Mouse (Mus musculus) testis, adult 2 months (tissue): ENCODE measurements around the gene Prrt1. TPM values are rescaled to one million over a fixed set of nuclear protein-coding genes. Genes with fewer than 3 reads are reported as not detected.

ENCODE experiments used
- H3K27ac ChIP-seq: fragments of 200-500 bp; 2 replicates; pipeline ENCODE4 v1.5.1; 2012; ENCODE audit warnings: low read depth, low read length; ENCODE audit not compliant: control insufficient read depth, insufficient read depth
- H3K27me3 ChIP-seq: fragments of 200-500 bp; 2 replicates; pipeline ENCODE4 v1.6.1; 2012; ENCODE audit warnings: mild to moderate bottlenecking, low read length, moderate library complexity; ENCODE audit not compliant: control insufficient read depth, insufficient read depth
- H3K36me3 ChIP-seq: fragments of 200-500 bp; 2 replicates; pipeline ENCODE4 v1.6.1; 2012; ENCODE audit warnings: mild to moderate bottlenecking, low read length; ENCODE audit not compliant: control insufficient read depth, insufficient read depth
- H3K4me1 ChIP-seq: fragments of 200-500 bp; 2 replicates; pipeline ENCODE4 v1.6.1; 2012; ENCODE audit warnings: low read length; ENCODE audit not compliant: control insufficient read depth, insufficient read depth
- H3K4me3 ChIP-seq: fragments of 200-500 bp; 2 replicates; pipeline ENCODE4 v1.5.1; 2012; ENCODE audit warnings: low read depth, mild to moderate bottlenecking, low read length, moderate library complexity, mixed read lengths; ENCODE audit not compliant: control insufficient read depth
- CTCF ChIP-seq: fragments of 200-500 bp; IDR thresholded peaks from 2 replicates; pipeline ENCODE4 v1.5.1; 2012; ENCODE audit warnings: low read depth, mild to moderate bottlenecking, inconsistent platforms, low read length, moderate library complexity; ENCODE audit not compliant: control insufficient read depth, insufficient read depth, insufficient replicate concordance
- POLR2A ChIP-seq: fragments of 200-500 bp; IDR thresholded peaks from 2 replicates; pipeline ENCODE4 v1.6.1; 2012; ENCODE audit warnings: low read depth, mild to moderate bottlenecking, inconsistent platforms, low read length, moderate library complexity; ENCODE audit not compliant: control insufficient read depth
- polyA plus RNA-seq: library from polyadenylated mRNA; depleted of rRNA; stranded (reverse); fragments of >200 nt; gene quantifications from 2 replicates; pipeline ENCODE4 v1.2.3, GENCODE M21; 2012

Gene Prrt1
- polyA plus RNA-seq, 1 experiment: 1.6 TPM

GRCm38 (mm10) chr17:34640778-34641601 lies 11.7 kb downstream of the Prrt1 start:
- Histone ChIP-seq H3K36me3 (no peaks in the 10 kb centered on the region), H3K4me3 (no peak overlapping the region), H3K27ac (no peak overlapping the region), H3K4me1 (peaks cover 15% of the 10 kb centered on the region), H3K27me3 (no peaks in the 10 kb centered on the region)
- TF ChIP-seq POLR2A (no peak), CTCF (no peak)

GRCm38 (mm10) chr17:34641945-34642344 lies 12.6 kb downstream of the Prrt1 start:
- Histone ChIP-seq H3K27me3 (no peaks in the 10 kb centered on the region), H3K36me3 (no peaks in the 10 kb centered on the region), H3K4me3 (no peak overlapping the region), H3K27ac (no peak overlapping the region), H3K4me1 (peaks cover 20% of the 10 kb centered on the region)
- TF ChIP-seq CTCF (no peak), POLR2A (no peak)

- TF ChIP-seq POLR2A: no peak
- no peak for TF ChIP-seq CTCF
- H3K4me3 ChIP-seq: no peak overlapping the region
Observed at GRCm38 (mm10) chr17:34643379-34643778, 14.0 kb downstream of the Prrt1 start.

GRCm38 (mm10) chr17:34643944-34644343 lies 14.6 kb downstream of the Prrt1 start:
- no peaks in the 10 kb centered on the region for H3K27me3 ChIP-seq
- peak overlapping the region; percentile 95 for H3K4me3 ChIP-seq
- peaks cover 21% of the 10 kb centered on the region for H3K4me1 ChIP-seq
- peak overlapping the region; percentile 72 for H3K27ac ChIP-seq
- TF ChIP-seq CTCF (no peak), POLR2A (no peak; the same call in 1 of the 2 replicates)
- H3K36me3 ChIP-seq: no peaks in the 10 kb centered on the region

More at GRCm38 (mm10) chr17:34643379-34643778, 14.0 kb downstream of the Prrt1 start:
- no peaks in the 10 kb centered on the region for H3K27me3 ChIP-seq
- H3K36me3 ChIP-seq: no peaks in the 10 kb centered on the region
- no peak overlapping the region for H3K27ac ChIP-seq
- H3K4me1 ChIP-seq: peaks cover 21% of the 10 kb centered on the region

- peak within 1 kb of the TSS; percentile 72 for H3K27ac ChIP-seq
- peaks cover 21% of the 10 kb centered on the region for H3K4me1 ChIP-seq
- TF ChIP-seq POLR2A (peak; percentile 85), CTCF (no peak)
- H3K4me3 ChIP-seq: peak within 1 kb of the TSS; percentile 95
- no peaks in the 10 kb centered on the region for H3K36me3 ChIP-seq
- no peaks in the 10 kb centered on the region for H3K27me3 ChIP-seq
Observed at GRCm38 (mm10) chr17:34644608-34645007, 15.3 kb downstream of the Prrt1 start, which contains the start of gene Fkbpl. Fkbpl (plus strand) TSS chr17:34644764.

GRCm38 (mm10) chr17:34645256-34645829 lies 16.0 kb downstream of the Prrt1 start:
- peaks cover 21% of the 10 kb centered on the region for H3K4me1 ChIP-seq
- H3K36me3 ChIP-seq: no peaks in the 10 kb centered on the region; the same call in 1 of the 2 replicates
- peak overlapping the region; percentile 95 for H3K4me3 ChIP-seq
- TF ChIP-seq CTCF (no peak), POLR2A (no peak)
- peak overlapping the region; percentile 63 for H3K27ac ChIP-seq
- H3K27me3 ChIP-seq: no peaks in the 10 kb centered on the region

- peak overlapping the region; percentile 95 for H3K4me3 ChIP-seq
- TF ChIP-seq CTCF: no peak
- no peak for TF ChIP-seq POLR2A
- H3K27me3 ChIP-seq: no peaks in the 10 kb centered on the region
- H3K36me3 ChIP-seq: peaks cover 3% of the 10 kb centered on the region
- H3K27ac ChIP-seq: no peak overlapping the region
- H3K4me1 ChIP-seq: peaks cover 21% of the 10 kb centered on the region
Observed at GRCm38 (mm10) chr17:34645831-34646511, 16.6 kb downstream of the Prrt1 start.
